Mouse (Mus musculus) retina, postnatal 7 days (tissue): ENCODE measurements around the gene Irf2.

Experiments used
- DNase-seq: peaks from one replicate; pipeline ENCODE4 v3.0.0-alpha.2; 2012; ENCODE audit warnings: low read depth, low spot score

Irf2 gene

DNA sequence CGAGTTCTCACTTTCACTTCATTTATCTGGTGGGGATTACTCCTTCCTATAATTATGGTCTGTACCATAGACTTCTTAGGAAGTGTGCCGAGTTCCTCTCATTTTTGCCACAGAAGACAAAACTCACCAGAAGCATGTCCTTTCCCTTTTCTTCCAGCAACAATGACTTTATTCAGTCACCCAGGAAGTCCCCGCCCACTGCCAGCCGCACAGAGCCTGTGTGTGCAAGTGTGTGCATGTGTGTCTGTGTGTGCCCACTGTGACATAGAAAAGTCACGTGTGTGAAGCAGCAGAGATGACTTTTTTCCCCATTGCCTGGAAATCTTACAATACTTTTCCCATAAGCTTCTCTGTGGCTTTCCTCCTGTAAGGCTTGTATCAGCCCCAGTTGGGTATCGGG is 141.8 kb downstream of the Irf2 start:
- DNase-seq, result no peak

DNA sequence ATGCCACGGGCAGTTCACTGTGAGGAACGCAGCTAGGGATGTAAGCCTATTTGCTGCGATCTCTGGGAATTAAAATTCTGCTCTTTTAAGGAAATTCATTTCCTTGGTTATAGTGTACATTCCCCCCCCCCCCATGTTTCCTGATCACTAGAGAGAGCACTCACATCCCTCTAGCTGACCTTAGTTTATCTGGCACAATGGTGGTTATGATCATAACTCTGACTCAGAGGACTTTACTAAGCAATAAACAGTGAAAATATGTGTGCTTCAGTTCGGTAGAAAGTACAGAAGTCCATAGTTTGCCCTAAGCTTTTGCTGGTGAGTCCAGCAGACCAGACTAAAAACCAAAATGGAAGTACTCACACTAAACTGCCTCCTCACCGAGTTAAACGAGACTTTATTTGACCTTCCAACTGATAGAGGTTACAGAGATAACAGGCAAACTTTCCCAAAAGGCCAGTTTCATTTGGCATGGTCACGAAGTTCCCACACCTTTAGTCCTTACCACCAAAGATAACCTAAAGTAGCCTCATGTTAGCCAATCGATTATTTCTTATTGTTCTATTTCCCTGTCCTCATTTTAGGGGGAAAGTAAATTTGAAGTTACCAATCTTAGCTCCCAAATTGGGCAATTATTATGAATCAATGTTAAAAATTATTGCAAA is 142.4 kb downstream of the Irf2 start:
- no peak for DNase-seq

GRCm38 (mm10) chr8:46882743-46883142 is 143.2 kb downstream of the Irf2 start:
- no peak for DNase-seq

DNA sequence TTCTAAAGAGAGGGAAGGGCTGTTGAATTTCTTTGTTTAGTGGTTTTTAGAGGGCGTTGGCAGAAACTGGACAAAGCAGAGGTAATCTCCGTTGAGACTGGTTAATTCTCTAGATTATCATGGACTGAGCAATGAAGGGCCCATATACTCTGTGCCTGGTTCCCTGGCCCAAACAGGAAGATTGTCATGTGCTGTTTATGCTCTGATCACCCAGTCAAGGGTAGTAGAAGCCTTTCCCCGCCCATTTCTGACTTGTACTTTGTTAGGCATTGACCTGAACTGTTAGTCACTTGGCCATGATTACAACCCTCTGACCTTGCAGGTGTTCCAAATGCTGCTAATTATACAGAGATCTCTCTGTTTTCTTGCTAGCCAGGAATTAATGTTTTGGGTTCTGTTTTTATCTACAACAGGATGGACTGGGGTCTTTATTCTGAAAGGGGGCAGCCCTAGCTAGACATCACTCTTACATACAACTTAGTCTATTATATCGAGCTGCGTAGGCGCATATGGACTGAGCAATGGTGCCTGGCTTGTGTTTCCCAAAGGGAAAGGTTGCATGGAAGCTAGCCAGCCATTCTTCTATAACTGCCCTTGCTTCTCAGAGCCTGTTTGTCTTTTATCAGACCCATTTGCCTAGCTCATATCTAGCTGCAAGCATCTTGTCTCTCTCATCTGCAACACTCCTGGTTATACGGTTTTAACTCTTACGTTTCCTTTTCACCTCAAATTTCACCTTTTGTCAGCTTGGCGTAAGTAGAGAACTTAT is 143.9 kb downstream of the Irf2 start:
- no peak for DNase-seq

- DNase-seq, result no peak
Measured at GRCm38 (mm10) chr8:46885786-46886185, 146.3 kb downstream of the Irf2 start.

DNA sequence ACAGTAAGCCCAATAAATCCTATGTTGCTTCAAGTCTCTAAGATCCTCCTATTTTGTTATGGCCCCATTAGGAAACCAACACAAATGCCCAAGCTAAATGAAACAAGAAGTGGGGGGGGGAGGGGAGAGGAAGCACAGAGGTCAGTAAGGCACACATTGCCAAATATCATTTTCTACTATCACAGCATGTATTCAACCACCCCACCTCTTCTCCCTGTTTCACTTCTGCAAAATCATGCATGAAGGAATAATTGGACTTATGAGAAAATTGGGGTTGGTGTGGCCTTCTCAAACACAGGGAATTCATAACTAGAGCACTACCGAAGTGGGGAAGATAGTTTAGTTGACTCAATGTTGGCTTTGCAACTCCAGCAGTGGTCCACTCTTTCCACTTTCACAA is 146.7 kb downstream of the Irf2 start:
- DNase-seq, result no peak

DNA sequence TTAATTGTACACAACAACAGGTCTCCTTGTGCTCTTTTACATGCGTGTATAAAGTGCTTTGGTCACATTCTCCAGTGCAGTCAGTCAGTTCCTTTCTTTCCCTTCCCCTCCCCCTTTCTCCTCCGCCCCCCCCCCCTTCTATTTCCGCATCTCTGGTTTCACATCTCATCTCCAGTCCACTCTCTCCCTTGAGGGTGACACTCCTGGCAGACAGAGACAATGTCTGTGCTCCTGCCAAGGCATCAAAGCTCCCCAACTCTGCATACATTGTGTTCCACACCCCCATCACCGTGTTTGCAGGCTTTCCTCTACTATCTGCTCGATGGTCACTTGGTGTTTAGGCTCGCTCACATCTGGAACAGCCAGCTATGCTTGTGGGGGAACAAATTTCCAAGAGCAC is 147.9 kb downstream of the Irf2 start:
- no peak for DNase-seq

- no peak for DNase-seq
Measured at GRCm38 (mm10) chr8:46888575-46888974, 149.0 kb downstream of the Irf2 start.

DNA sequence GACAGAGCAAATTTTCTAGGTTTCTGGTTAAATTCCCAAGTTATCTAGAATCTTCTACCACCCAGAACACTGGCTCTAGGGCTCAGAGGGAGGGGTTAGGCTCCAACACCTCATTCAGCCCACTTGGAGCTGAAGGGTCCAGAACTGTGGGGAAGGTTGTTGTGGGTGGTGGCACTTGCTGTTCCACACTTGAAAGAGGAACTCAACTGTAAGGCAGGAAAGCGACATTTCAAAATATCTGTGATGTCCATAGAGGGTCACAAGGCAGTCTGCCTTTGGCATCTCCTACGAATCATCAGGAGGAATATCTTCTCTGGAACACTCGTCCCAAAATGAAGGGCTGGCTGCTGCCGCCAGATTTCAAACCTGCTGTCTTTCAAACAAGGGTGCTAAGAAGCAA is 150.7 kb downstream of the Irf2 start:
- no peak for DNase-seq

GRCm38 (mm10) chr8:46892511-46893273 is 153.2 kb downstream of the Irf2 start:
- DNase-seq, result no peak

GRCm38 (mm10) chr8:46894385-46894784 is 154.9 kb downstream of the Irf2 start:
- DNase-seq, result no peak

DNA sequence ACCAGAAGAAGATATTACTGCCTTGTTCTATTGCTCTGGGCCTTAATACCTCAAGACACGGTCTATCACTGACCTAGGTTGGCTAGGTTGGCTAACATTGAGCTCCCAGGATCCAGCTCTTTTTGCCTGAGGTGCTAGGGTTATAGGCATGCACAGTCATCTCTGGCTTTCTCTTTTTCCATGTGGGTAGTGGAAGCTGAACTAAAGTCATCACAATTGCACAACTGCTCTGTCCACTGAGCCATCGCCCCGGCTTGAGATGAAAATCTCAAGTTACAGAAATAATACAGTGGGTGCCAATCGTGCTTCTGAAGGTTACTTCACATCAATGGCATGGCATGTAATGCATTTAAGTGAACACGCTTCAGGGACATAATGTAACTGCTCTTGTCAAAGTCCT is 156.5 kb downstream of the Irf2 start:
- DNase-seq, result no peak

- DNase-seq, result no peak
Measured at GRCm38 (mm10) chr8:46896704-46897103, 157.2 kb downstream of the Irf2 start.
